Mouse (Mus musculus) erythroblast, embryonic 14.5 days (primary cell): ENCODE data around the gene Donson. TPM values are rescaled to one million over a fixed set of nuclear protein-coding genes. Genes with fewer than 3 reads are reported as not detected.

Source experiments
- H3K27me3 ChIP-seq: 2 replicates; pipeline ENCODE4 v1.6.1; 2012; ENCODE audit warnings: inconsistent platforms; ENCODE audit not compliant: control insufficient read depth
- H3K36me3 ChIP-seq: 2 replicates; pipeline ENCODE4 v1.6.1; 2012; ENCODE audit warnings: mild to moderate bottlenecking, inconsistent platforms; ENCODE audit not compliant: control insufficient read depth
- H3K4me1 ChIP-seq: 2 replicates; pipeline ENCODE4 v1.6.1; 2012; ENCODE audit warnings: inconsistent platforms; ENCODE audit not compliant: control insufficient read depth
- H3K4me3 ChIP-seq: replicated peaks from 2 replicates; pipeline ENCODE3; 2012; ENCODE audit warnings: moderate library complexity, mild to moderate bottlenecking, inconsistent platforms
- H3K9me3 ChIP-seq: 2 replicates; pipeline ENCODE4 v1.6.1; 2012; ENCODE audit warnings: low read length, inconsistent platforms, mixed read lengths; ENCODE audit not compliant: control insufficient read depth
- GATA1 ChIP-seq: IDR thresholded peaks from 2 replicates; pipeline ENCODE4 v1.6.1; 2012; ENCODE audit warnings: low read length, inconsistent platforms, mixed read lengths
- TAL1 ChIP-seq: IDR thresholded peaks from 3 replicates; pipeline ENCODE4 v1.6.1; 2012; ENCODE audit warnings: low read length, inconsistent platforms, mixed read lengths
- polyA plus RNA-seq: library from polyadenylated mRNA; stranded (reverse); fragments of >175 nt; gene quantifications from 2 replicates; pipeline ENCODE4 v1.2.3, GENCODE M21; 2012

Donson gene
- polyA plus RNA-seq, 1 experiment = 6.9 TPM

- peaks cover 100% of the 10 kb centered on the region for H3K36me3 ChIP-seq
- H3K27me3 ChIP-seq = no peaks in the 10 kb centered on the region; the same call in 1 of the 2 replicates
- no peaks in the 10 kb centered on the region for H3K4me1 ChIP-seq
- H3K9me3 ChIP-seq = peaks cover 16% of the 10 kb centered on the region
- H3K4me3 ChIP-seq = no peak overlapping the region
- no peak for TF ChIP-seq TAL1
- TF ChIP-seq GATA1 = no peak
Observed at GRCm38 (mm10) chr16:91663795-91664194, 24.8 kb downstream of the Donson start.

GRCm38 (mm10) chr16:91662336-91662735 lies 26.2 kb downstream of the Donson start:
- H3K4me1 ChIP-seq = no peaks in the 10 kb centered on the region
- no peaks in the 10 kb centered on the region; the same call in 1 of the 2 replicates for H3K27me3 ChIP-seq
- no peak overlapping the region for H3K4me3 ChIP-seq
- peaks cover 100% of the 10 kb centered on the region for H3K36me3 ChIP-seq
- peaks cover 30% of the 10 kb centered on the region for H3K9me3 ChIP-seq
- TF ChIP-seq TAL1 = no peak

- Histone ChIP-seq H3K4me1 (no peaks in the 10 kb centered on the region), H3K9me3 (peaks cover 40% of the 10 kb centered on the region), H3K36me3 (peaks cover 100% of the 10 kb centered on the region), H3K4me3 (no peak overlapping the region), H3K27me3 (no peaks in the 10 kb centered on the region; the same call in 1 of the 2 replicates)
- no peak for TF ChIP-seq TAL1
- no peak for TF ChIP-seq GATA1
Observed at GRCm38 (mm10) chr16:91661397-91661796, 27.2 kb downstream of the Donson start.

- TF ChIP-seq TAL1 (no peak), GATA1 (no peak)
- Histone ChIP-seq H3K9me3 (peaks cover 56% of the 10 kb centered on the region), H3K4me1 (no peaks in the 10 kb centered on the region), H3K27me3 (no peaks in the 10 kb centered on the region; the same call in 1 of the 2 replicates), H3K4me3 (no peak overlapping the region), H3K36me3 (peaks cover 100% of the 10 kb centered on the region)
Observed at GRCm38 (mm10) chr16:91659798-91660197, 28.8 kb downstream of the Donson start.

- Histone ChIP-seq H3K4me1 (no peaks in the 10 kb centered on the region), H3K27me3 (no peaks in the 10 kb centered on the region; the same call in 1 of the 2 replicates), H3K36me3 (peaks cover 100% of the 10 kb centered on the region), H3K9me3 (peaks cover 57% of the 10 kb centered on the region), H3K4me3 (no peak overlapping the region)
- no peak for TF ChIP-seq TAL1
- TF ChIP-seq GATA1 = no peak
Observed at GRCm38 (mm10) chr16:91658471-91658870, 30.1 kb downstream of the Donson start.

GRCm38 (mm10) chr16:91657285-91657684 lies 31.3 kb downstream of the Donson start:
- H3K27me3 ChIP-seq = no peaks in the 10 kb centered on the region; the same call in 1 of the 2 replicates
- peaks cover 1% of the 10 kb centered on the region for H3K4me1 ChIP-seq
- H3K9me3 ChIP-seq = peaks cover 57% of the 10 kb centered on the region
- H3K36me3 ChIP-seq = peaks cover 100% of the 10 kb centered on the region
- no peak for TF ChIP-seq TAL1
- no peak for TF ChIP-seq GATA1
- no peak overlapping the region for H3K4me3 ChIP-seq

- peaks cover 56% of the 10 kb centered on the region for H3K9me3 ChIP-seq
- H3K27me3 ChIP-seq = no peaks in the 10 kb centered on the region; the same call in 1 of the 2 replicates
- H3K4me3 ChIP-seq = no peak overlapping the region
- peaks cover 15% of the 10 kb centered on the region for H3K4me1 ChIP-seq
- peaks cover 100% of the 10 kb centered on the region for H3K36me3 ChIP-seq
- TF ChIP-seq GATA1 = no peak
- TF ChIP-seq TAL1 = no peak
Observed at GRCm38 (mm10) chr16:91655285-91655684, 33.3 kb downstream of the Donson start.

- H3K27me3 ChIP-seq = no peaks in the 10 kb centered on the region; the same call in 1 of the 2 replicates
- peaks cover 78% of the 10 kb centered on the region for H3K36me3 ChIP-seq
- TF ChIP-seq TAL1 (no peak), GATA1 (no peak)
- H3K4me3 ChIP-seq = no peak overlapping the region
- H3K9me3 ChIP-seq = peaks cover 25% of the 10 kb centered on the region
- H3K4me1 ChIP-seq = peaks cover 26% of the 10 kb centered on the region
Observed at GRCm38 (mm10) chr16:91652191-91652590, 36.4 kb downstream of the Donson start.

- Histone ChIP-seq H3K36me3 (peaks cover 55% of the 10 kb centered on the region), H3K9me3 (peaks cover 1% of the 10 kb centered on the region), H3K4me1 (peaks cover 38% of the 10 kb centered on the region), H3K4me3 (peak overlapping the region; percentile 40), H3K27me3 (no peaks in the 10 kb centered on the region)
- TF ChIP-seq GATA1 = no peak
- no peak for TF ChIP-seq TAL1
Observed at GRCm38 (mm10) chr16:91649781-91650180, 38.8 kb downstream of the Donson start.

GRCm38 (mm10) chr16:91649246-91649645 lies 39.3 kb downstream of the Donson start:
- Histone ChIP-seq H3K36me3 (peaks cover 53% of the 10 kb centered on the region), H3K4me1 (peaks cover 43% of the 10 kb centered on the region), H3K9me3 (no peaks in the 10 kb centered on the region), H3K4me3 (peak overlapping the region; percentile 85), H3K27me3 (no peaks in the 10 kb centered on the region)
- TF ChIP-seq TAL1 (no peak), GATA1 (no peak)
